Mouse (Mus musculus) CD4-positive naive resting alpha-beta T cell, adult 57 days (primary cell): ENCODE results near the gene Reep6. TPM values are rescaled to one million over a fixed set of nuclear protein-coding genes. Genes with fewer than 3 reads are reported as not detected.

Experiments
- total RNA-seq: library from RNA; stranded (reverse); gene quantifications from one replicate; pipeline ENCODE4 v1.2.4, GENCODE M21; 2023

Reep6 gene
- not detected for total RNA-seq

GRCm38 (mm10) chr10:80329273-80330081 lies at the start of gene Reep6, which contains the start of gene Pcsk4:
Gene Reep6 (plus strand): TSS chr10:80329953.
Gene Pcsk4 (minus strand): TSS chr10:80329498.

GRCm38 (mm10) chr10:80292251-80293146 lies 37.3 kb upstream of the Reep6 start, which contains the start of gene Rps15:
Gene Rps15 (plus strand): TSS chr10:80292453.

GRCm38 (mm10) chr10:80295618-80296425 lies 33.9 kb upstream of the Reep6 start, which contains the start of gene Apc2:
Gene Apc2 (plus strand): TSS chr10:80295977.

DNA sequence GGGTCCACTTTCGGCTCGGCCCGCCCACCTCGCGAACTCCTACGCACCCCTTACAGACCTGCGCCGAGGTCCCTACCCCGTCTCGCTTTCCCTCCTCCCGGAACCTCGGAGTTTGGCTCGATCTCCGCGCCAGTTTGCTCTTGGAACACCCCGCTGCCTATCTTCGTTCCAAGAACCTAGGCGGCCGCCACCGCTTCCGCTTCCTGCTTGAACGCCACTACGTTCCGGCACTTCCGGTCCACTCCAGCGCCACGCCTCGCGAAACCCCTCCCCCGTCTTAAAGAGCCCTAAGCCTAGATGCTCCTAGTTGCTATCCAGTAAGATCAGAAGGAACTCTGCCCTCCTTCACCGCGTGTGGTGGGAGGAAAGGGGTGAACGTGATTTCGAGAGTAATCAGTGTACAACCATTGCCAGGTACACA lies 9.4 kb upstream of the Reep6 start, which contains the start of gene 2310011J03Rik:
Gene 2310011J03Rik, minus strand, starts transcription at position 198 of the 421 bp plus-strand sequence.

DNA sequence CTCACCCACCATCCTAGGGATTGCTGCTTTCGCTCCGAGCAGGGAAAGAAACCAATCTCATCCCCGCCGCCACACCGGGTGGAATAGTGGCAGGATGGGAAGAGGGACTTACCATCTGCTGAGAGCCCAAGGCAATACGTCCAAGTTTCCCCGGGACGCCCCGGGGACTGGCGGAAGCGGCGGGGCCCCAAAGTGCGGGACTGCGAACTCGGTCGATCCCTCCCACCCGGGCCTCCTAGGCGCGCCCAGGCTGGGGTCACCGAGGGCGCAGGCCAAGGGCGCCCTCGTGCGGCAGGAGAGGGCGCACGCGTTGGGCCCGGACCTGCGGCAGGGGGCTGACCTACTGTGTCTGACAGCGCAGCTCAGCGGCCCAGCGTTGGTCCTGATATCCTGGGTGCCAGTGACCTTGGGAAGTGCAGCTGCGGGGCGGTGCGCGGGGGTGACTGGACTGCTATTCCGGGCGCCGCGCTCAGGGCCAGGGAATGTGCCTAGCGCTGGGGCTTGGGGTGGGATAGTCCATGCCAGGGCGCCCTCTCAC lies 18.6 kb downstream of the Reep6 start, which contains the start of gene Adamtsl5:
Gene Adamtsl5, minus strand, starts transcription at position 169 of the 538 bp plus-strand sequence.

GRCm38 (mm10) chr10:80356001-80356682 lies 26.4 kb downstream of the Reep6 start, which contains the start of gene Plk5:
Gene Plk5 (plus strand): TSS chr10:80356459.

Other genes starting within 250 kb of the Reep6 start
- 103 TPM for gene Sbno2, start 224.4 kb upstream of the Reep6 start, total RNA-seq
- gene Stk11, start 214.2 kb upstream of the Reep6 start, total RNA-seq: 140 TPM
- gene Atp5d, start 191.3 kb upstream of the Reep6 start, total RNA-seq: 168 TPM
- 38.2 TPM for gene Cbarp, start 189.1 kb upstream of the Reep6 start, total RNA-seq
- gene Midn, start 181.7 kb upstream of the Reep6 start, total RNA-seq: 101 TPM
- 178 TPM for gene Cirbp, start 164.0 kb upstream of the Reep6 start, total RNA-seq
- gene 1600002K03Rik, start 157.0 kb upstream of the Reep6 start, total RNA-seq: 11.6 TPM
- 0.35 TPM for gene Efna2, start 150.5 kb upstream of the Reep6 start, total RNA-seq
- gene Mum1, start 103.5 kb upstream of the Reep6 start, total RNA-seq: 75.4 TPM
- 95.8 TPM for gene Ndufs7, start 80.8 kb upstream of the Reep6 start, total RNA-seq
- not detected for gene Gamt, start 68.9 kb upstream of the Reep6 start, total RNA-seq
- 170 TPM for gene Dazap1, start 68.5 kb upstream of the Reep6 start, total RNA-seq
- gene Rps15, start 37.5 kb upstream of the Reep6 start, total RNA-seq: 3,730 TPM
- gene Apc2, start 34.0 kb upstream of the Reep6 start, total RNA-seq: not detected
- gene 2310011J03Rik, start 9.4 kb upstream of the Reep6 start, total RNA-seq: 26.2 TPM
- 1.5 TPM for gene Pcsk4, start 455 bp upstream of the Reep6 start, total RNA-seq
- not detected for gene Adamtsl5, start 18.5 kb downstream of the Reep6 start, total RNA-seq
- not detected for gene Plk5, start 26.5 kb downstream of the Reep6 start, total RNA-seq
- gene Mex3d, start 57.7 kb downstream of the Reep6 start, total RNA-seq: 10.8 TPM
- 108 TPM for gene Mbd3, start 69.6 kb downstream of the Reep6 start, total RNA-seq
- 54.4 TPM for gene Uqcr11, start 76.9 kb downstream of the Reep6 start, total RNA-seq
- gene Tcf3, start 103.7 kb downstream of the Reep6 start, total RNA-seq: 94.2 TPM
- not detected for gene Onecut3, start 164.9 kb downstream of the Reep6 start, total RNA-seq
- gene Atp8b3, start 209.2 kb downstream of the Reep6 start, total RNA-seq: not detected
- 136 TPM for gene Rexo1, start 231.6 kb downstream of the Reep6 start, total RNA-seq
- 27.8 TPM for gene Klf16, start 247.4 kb downstream of the Reep6 start, total RNA-seq